Mouse (Mus musculus) erythroblast, embryonic 14.5 days (primary cell): ENCODE measurements around the gene Casd1.

Experiments
- GATA1 ChIP-seq: IDR thresholded peaks from 2 replicates; pipeline ENCODE4 v1.6.1; 2012; ENCODE audit warnings: low read length, inconsistent platforms, mixed read lengths
- TAL1 ChIP-seq: IDR thresholded peaks from 3 replicates; pipeline ENCODE4 v1.6.1; 2012; ENCODE audit warnings: low read length, inconsistent platforms, mixed read lengths

DNA sequence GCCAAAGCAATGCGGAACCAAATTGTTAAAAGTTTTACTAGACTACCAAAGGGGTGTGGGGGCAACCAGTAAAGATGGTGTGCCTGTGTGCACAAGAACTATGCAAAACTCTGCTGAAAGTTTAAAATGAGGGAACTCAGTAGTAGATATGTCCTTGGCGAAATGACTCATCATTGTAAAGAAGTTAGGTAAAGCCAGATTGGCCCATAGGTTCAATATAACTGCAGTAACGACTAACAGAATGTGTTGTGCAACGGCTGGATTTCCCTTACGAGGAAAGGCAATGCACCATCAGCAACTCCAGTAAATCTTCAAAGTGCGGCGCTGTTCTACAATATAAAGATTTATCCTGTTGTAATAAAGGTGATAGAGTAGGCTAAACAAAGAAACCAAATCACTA, 11.8 kb downstream of the Casd1 start:
- TF ChIP-seq GATA1 (no peak), TAL1 (no peak)
